Mouse (Mus musculus) limb, embryonic 11.5 days (tissue): ENCODE results near the gene Ctnnb1. TPM values are rescaled to one million over a fixed set of nuclear protein-coding genes. Genes with fewer than 3 reads are reported as not detected.

Source experiments
- ATAC-seq: fragments of 200-750 bp; cut with Nextera tagmentation; 2 replicates; pipeline ENCODE4 v1.8.0; 2017; ENCODE audit warnings: low read depth; ENCODE audit not compliant: insufficient number of reproducible peaks, low FRiP score, low TSS enrichment
- DNase-seq: peaks from one replicate; pipeline ENCODE4 v3.0.0-alpha.2; 2015; ENCODE audit warnings: low spot score
- H3K27ac ChIP-seq: fragments of 300-500 bp; sonication (generic); replicated peaks from 2 replicates; pipeline ENCODE4 v1.5.1; 2014; ENCODE audit warnings: low read depth, mild to moderate bottlenecking, low read length
- H3K27me3 ChIP-seq: fragments of 300-500 bp; sonication (generic); 2 replicates; pipeline ENCODE4 v1.6.1; 2014; ENCODE audit warnings: mild to moderate bottlenecking, low read length, mixed read lengths; ENCODE audit not compliant: control insufficient read depth, insufficient read depth
- H3K36me3 ChIP-seq: fragments of 300-500 bp; sonication (generic); 2 replicates; pipeline ENCODE4 v1.6.1; 2014; ENCODE audit warnings: mild to moderate bottlenecking, low read length, moderate library complexity, mixed read lengths; ENCODE audit not compliant: control insufficient read depth, insufficient read depth
- H3K4me1 ChIP-seq: fragments of 300-500 bp; sonication (generic); 2 replicates; pipeline ENCODE4 v1.6.1; 2014; ENCODE audit warnings: low read length, mixed read lengths; ENCODE audit not compliant: control insufficient read depth, insufficient read depth
- H3K4me2 ChIP-seq: fragments of 300-500 bp; sonication (generic); 2 replicates; pipeline ENCODE4 v1.6.1; 2014; ENCODE audit warnings: low read depth, mild to moderate bottlenecking, moderate library complexity; ENCODE audit not compliant: severe bottlenecking
- H3K4me3 ChIP-seq: fragments of 300-500 bp; sonication (generic); 2 replicates; pipeline ENCODE4 v1.5.1; 2014; ENCODE audit warnings: low read depth, low read length
- H3K9ac ChIP-seq: fragments of 300-500 bp; sonication (generic); 2 replicates; pipeline ENCODE4 v1.6.1; 2014; ENCODE audit warnings: mild to moderate bottlenecking, low read length
- H3K9me3 ChIP-seq: fragments of 300-500 bp; sonication (generic); 2 replicates; pipeline ENCODE4 v1.6.1; 2016; ENCODE audit warnings: low read length; ENCODE audit not compliant: control insufficient read depth
- WGBS: fragments of 180-500 bp; shearing (Covaris S2); extraction: QIAGEN DNeasy Blood & Tissue Kit; methylation state at CpG from one replicate; pipeline ENCODE4 v1.1.7; 2014; 5-methylcytosine and 5-hydroxymethylcytosine counted together
- polyA plus RNA-seq: library from polyadenylated mRNA; unstranded; fragments of >200 nt; fragmentation: Nextera tagmentation; extraction: Ambion mirVana; gene quantifications from 2 replicates; pipeline ENCODE4 v1.2.1, GENCODE M21; 2014

The Ctnnb1 gene
- polyA plus RNA-seq, 1 experiment from 2014 or later: 836 TPM

GRCm38 (mm10) chr9:120930811-120931210 is 1.8 kb downstream of the Ctnnb1 start:
- WGBS: 92% methylated on average over 8 of the region's 8 CpGs
- Histone ChIP-seq H3K9ac (no peak overlapping the region), H3K9me3 (no peaks in the 10 kb centered on the region), H3K36me3 (no peaks in the 10 kb centered on the region), H3K27me3 (no peaks in the 10 kb centered on the region), H3K4me3 (no peak overlapping the region), H3K4me2 (no peak overlapping the region), H3K4me1 (peaks cover 6% of the 10 kb centered on the region; the same call in 1 of the 2 replicates), H3K27ac (no peak overlapping the region)
- no peak for DNase-seq
- ATAC-seq: no peak

GRCm38 (mm10) chr9:120932371-120932770 is 3.4 kb downstream of the Ctnnb1 start:
- Histone ChIP-seq H3K4me1 (peaks cover 10% of the 10 kb centered on the region), H3K27ac (no peak overlapping the region), H3K36me3 (no peaks in the 10 kb centered on the region), H3K9ac (no peak overlapping the region), H3K27me3 (no peaks in the 10 kb centered on the region), H3K9me3 (no peaks in the 10 kb centered on the region), H3K4me2 (no peak overlapping the region), H3K4me3 (no peak overlapping the region)
- DNase-seq: no peak
- 75% methylated on average over 6 of the region's 6 CpGs for WGBS
- ATAC-seq: no peak

GRCm38 (mm10) chr9:120932797-120933586 is 4.0 kb downstream of the Ctnnb1 start:
- no peaks in the 10 kb centered on the region for H3K9me3 ChIP-seq
- peak overlapping the region; percentile 97 for H3K9ac ChIP-seq
- H3K4me1 ChIP-seq: peaks cover 10% of the 10 kb centered on the region
- no peaks in the 10 kb centered on the region for H3K36me3 ChIP-seq
- no peaks in the 10 kb centered on the region for H3K27me3 ChIP-seq
- H3K4me3 ChIP-seq: peak overlapping the region; percentile 94
- 8% methylated on average over 53 of the region's 78 CpGs for WGBS
- H3K27ac ChIP-seq: peak overlapping the region; percentile 90
- peak overlapping the region; percentile 30; the same call in 1 of the 2 replicates for H3K4me2 ChIP-seq
- ATAC-seq (peak; percentile 75), DNase-seq (peak; percentile 97)

GRCm38 (mm10) chr9:120933587-120933885 is 4.5 kb downstream of the Ctnnb1 start:
- no peaks in the 10 kb centered on the region for H3K27me3 ChIP-seq
- peak overlapping the region; percentile 79; the same call in 1 of the 2 replicates for H3K4me2 ChIP-seq
- DNase-seq: no peak
- peak; percentile 28; the same call in 1 of the 2 replicates for ATAC-seq
- H3K9me3 ChIP-seq: no peaks in the 10 kb centered on the region
- WGBS: 3% methylated on average over 43 of the region's 58 CpGs
- H3K4me1 ChIP-seq: peaks cover 12% of the 10 kb centered on the region
- peak overlapping the region; percentile 97 for H3K9ac ChIP-seq
- H3K4me3 ChIP-seq: peak overlapping the region; percentile 94
- H3K27ac ChIP-seq: peak overlapping the region; percentile 90
- no peaks in the 10 kb centered on the region for H3K36me3 ChIP-seq

GRCm38 (mm10) chr9:120933886-120934758 is 5.1 kb downstream of the Ctnnb1 start:
- peak overlapping the region; percentile 79 for H3K4me2 ChIP-seq

GRCm38 (mm10) chr9:120934821-120935633 is 6.0 kb downstream of the Ctnnb1 start:
- WGBS: 11% methylated on average over 14 of the region's 14 CpGs
- no peak for ATAC-seq

More at GRCm38 (mm10) chr9:120933886-120934758, 5.1 kb downstream of the Ctnnb1 start:
- DNase-seq: peak; percentile 82
- WGBS: under 1% methylated on average over 56 of the region's 57 CpGs
- H3K27me3 ChIP-seq: no peaks in the 10 kb centered on the region
- peak overlapping the region; percentile 90 for H3K27ac ChIP-seq
- peaks cover 12% of the 10 kb centered on the region for H3K4me1 ChIP-seq
- peak overlapping the region; percentile 97 for H3K9ac ChIP-seq
- no peaks in the 10 kb centered on the region for H3K9me3 ChIP-seq
- H3K36me3 ChIP-seq: no peaks in the 10 kb centered on the region
- ATAC-seq: peak; percentile 69
- peak overlapping the region; percentile 94 for H3K4me3 ChIP-seq

GRCm38 (mm10) chr9:120935634-120935922 is 6.6 kb downstream of the Ctnnb1 start:
- Histone ChIP-seq H3K4me2 (peak overlapping the region; percentile 79), H3K9me3 (no peaks in the 10 kb centered on the region), H3K27me3 (no peaks in the 10 kb centered on the region), H3K4me3 (peak overlapping the region; percentile 94), H3K4me1 (peaks cover 15% of the 10 kb centered on the region), H3K9ac (peak overlapping the region; percentile 9), H3K27ac (no peak overlapping the region), H3K36me3 (no peaks in the 10 kb centered on the region; the same call in 1 of the 2 replicates)
- DNase-seq (no peak), ATAC-seq (no peak)
- 12% methylated on average over 4 of the region's 4 CpGs for WGBS

More at GRCm38 (mm10) chr9:120934821-120935633, 6.0 kb downstream of the Ctnnb1 start:
- peak overlapping the region; percentile 97 for H3K9ac ChIP-seq
- H3K4me1 ChIP-seq: peaks cover 15% of the 10 kb centered on the region
- peak overlapping the region; percentile 79 for H3K4me2 ChIP-seq
- no peak for DNase-seq
- H3K9me3 ChIP-seq: no peaks in the 10 kb centered on the region
- no peaks in the 10 kb centered on the region for H3K36me3 ChIP-seq
- H3K27ac ChIP-seq: no peak overlapping the region; the same call in 1 of the 2 replicates
- H3K27me3 ChIP-seq: no peaks in the 10 kb centered on the region
- peak overlapping the region; percentile 94 for H3K4me3 ChIP-seq

GRCm38 (mm10) chr9:120936351-120936750 is 7.3 kb downstream of the Ctnnb1 start:
- Histone ChIP-seq H3K36me3 (no peaks in the 10 kb centered on the region; the same call in 1 of the 2 replicates), H3K4me3 (peak overlapping the region; percentile 9; the same call in 1 of the 2 replicates), H3K4me2 (peak overlapping the region; percentile 79), H3K9me3 (no peaks in the 10 kb centered on the region), H3K9ac (no peak overlapping the region), H3K4me1 (peaks cover 18% of the 10 kb centered on the region), H3K27me3 (no peaks in the 10 kb centered on the region), H3K27ac (no peak overlapping the region)
- ATAC-seq: no peak
- DNase-seq: peak; percentile 81
- WGBS: 31% methylated on average over 8 of the region's 8 CpGs
